Mouse (Mus musculus): ENCODE measurements at regions not wholly inside any gene's neighbourhood (a gene's known extent, or its start where the extent isn't known, plus 50 kb on each side); places are given as distances from the start of the nearest gene placed in this dataset.

DNA sequence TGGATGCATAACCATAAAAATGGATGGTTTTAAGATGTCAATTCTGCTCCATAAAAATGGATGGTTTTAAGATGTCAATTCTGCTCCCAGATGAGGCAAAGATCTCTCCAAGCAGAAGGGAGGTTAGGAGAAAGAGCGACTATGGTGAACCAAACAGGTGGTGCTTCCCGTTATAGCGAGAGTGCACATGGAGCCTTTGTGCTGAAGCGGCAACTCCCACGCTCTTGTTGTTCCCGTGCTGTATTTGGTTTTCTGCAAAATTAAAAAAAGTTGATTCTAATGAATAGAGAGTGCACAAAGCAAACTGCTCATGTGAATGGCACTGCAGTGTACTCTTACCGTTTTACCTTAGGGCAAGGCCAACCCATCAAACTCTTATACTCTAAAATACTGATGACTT is 497.5 kb upstream of the Nbea start:
- TF ChIP-seq ZNF384 (IDR thresholded peaks at IDR 0.05; ENCODE audit: low read depth, low read length) (no peak), ZC3H11A (IDR thresholded peaks at IDR 0.05; ENCODE audit: borderline replicate concordance, low read depth, low read length) (no peak), MAFK (IDR thresholded peaks at IDR 0.05; ENCODE audit: insufficient read depth, low read depth, low read length) (no peak), HCFC1 (IDR thresholded peaks at IDR 0.05; ENCODE audit: borderline replicate concordance, insufficient read depth, low read length) (no peak)

Data from ES-E14 (cell line).